Mouse (Mus musculus) heart, adult 18-20 months (tissue): ENCODE data around the gene Pus7l. TPM values are rescaled to one million over a fixed set of nuclear protein-coding genes. Genes with fewer than 3 reads are reported as not detected.

Experiments used
- DNase-seq, 2 experiments: peaks; one replicate each; pipeline ENCODE4 v3.0.0; 2021 to 2022; ENCODE audit warnings: mixed read lengths in 1 of 2
- long read RNA-seq, 2 experiments: library from polyadenylated mRNA; stranded (forward); transcript quantifications; one replicate each; pipeline ENCODE4 v2.0.0; 2021
- total RNA-seq, 2 experiments: library from RNA; stranded (reverse); gene quantifications; 2 replicates each; pipeline ENCODE4 v1.2.3; 2021

The Pus7l gene
- total RNA-seq, result 1 to 10 TPM; 1.5 to 1.9 TPM
- long read RNA-seq, experiment 1, partial matches to known transcripts, result 0 of 3 reads
- long read RNA-seq, experiment 1, other reads (novel, unspliced or antisense), result 0 of 3 reads
- long read RNA-seq, experiment 2, partial matches to known transcripts, result 1 of 2 reads
- long read RNA-seq, experiment 2, other reads (novel, unspliced or antisense), result 0 of 2 reads

GRCm38 (mm10) chr15:94543409-94544051 is at the start of gene Pus7l, which contains the start of gene Irak4:
Pus7l (minus strand) TSS chr15:94543547.
Irak4 (plus strand) TSS chr15:94543643.
- DNase-seq, result peak; percentile 96

- peak in 1 of 2 experiments; percentile 22 for DNase-seq
Observed at GRCm38 (mm10) chr15:94591356-94591755, 48.0 kb upstream of the Pus7l start.

- no peak for DNase-seq
Observed at GRCm38 (mm10) chr15:94590083-94590482, 46.7 kb upstream of the Pus7l start.

- DNase-seq, result peak; percentile 98
Observed at GRCm38 (mm10) chr15:94589219-94590075, 46.1 kb upstream of the Pus7l start, which contains the start of gene Twf1. Twf1 (minus strand) TSS chr15:94589889.

- no peak for DNase-seq
Observed at GRCm38 (mm10) chr15:94587826-94588715, 44.7 kb upstream of the Pus7l start.

- DNase-seq, result no peak
Observed at GRCm38 (mm10) chr15:94584738-94585137, 41.4 kb upstream of the Pus7l start.

- DNase-seq, result no peak
Observed at GRCm38 (mm10) chr15:94583153-94583552, 39.8 kb upstream of the Pus7l start.

- no peak for DNase-seq
Observed at GRCm38 (mm10) chr15:94582000-94582593, 38.8 kb upstream of the Pus7l start.

GRCm38 (mm10) chr15:94574566-94575268 is 31.4 kb upstream of the Pus7l start:
- no peak for DNase-seq

- DNase-seq, result no peak
Observed at GRCm38 (mm10) chr15:94572746-94573145, 29.4 kb upstream of the Pus7l start.

- no peak for DNase-seq
Observed at GRCm38 (mm10) chr15:94571501-94571900, 28.2 kb upstream of the Pus7l start.

- no peak for DNase-seq
Observed at GRCm38 (mm10) chr15:94568496-94569182, 25.3 kb upstream of the Pus7l start.

GRCm38 (mm10) chr15:94565854-94566253 is 22.5 kb upstream of the Pus7l start:
- DNase-seq, result no peak

GRCm38 (mm10) chr15:94564909-94565308 is 21.6 kb upstream of the Pus7l start:
- DNase-seq, result no peak

GRCm38 (mm10) chr15:94558895-94559656 is 15.7 kb upstream of the Pus7l start:
- DNase-seq, result no peak

- DNase-seq, result peak; percentile 76 to 94
Observed at GRCm38 (mm10) chr15:94557442-94557841, 14.1 kb upstream of the Pus7l start.

- no peak for DNase-seq
Observed at GRCm38 (mm10) chr15:94553536-94553935, 10.2 kb upstream of the Pus7l start.

- no peak for DNase-seq
Observed at GRCm38 (mm10) chr15:94544844-94545243, 1.5 kb upstream of the Pus7l start.

GRCm38 (mm10) chr15:94544052-94544636 is 797 bp upstream of the Pus7l start:
- DNase-seq, result no peak
